Mouse (Mus musculus): ENCODE data around the gene Simc1. TPM values are rescaled to one million over a fixed set of nuclear protein-coding genes. Genes with fewer than 3 reads are reported as not detected.

Gene Simc1
- total RNA-seq, 2 experiments from 2014 or later = 13.0 to 17.8 TPM

DNA sequence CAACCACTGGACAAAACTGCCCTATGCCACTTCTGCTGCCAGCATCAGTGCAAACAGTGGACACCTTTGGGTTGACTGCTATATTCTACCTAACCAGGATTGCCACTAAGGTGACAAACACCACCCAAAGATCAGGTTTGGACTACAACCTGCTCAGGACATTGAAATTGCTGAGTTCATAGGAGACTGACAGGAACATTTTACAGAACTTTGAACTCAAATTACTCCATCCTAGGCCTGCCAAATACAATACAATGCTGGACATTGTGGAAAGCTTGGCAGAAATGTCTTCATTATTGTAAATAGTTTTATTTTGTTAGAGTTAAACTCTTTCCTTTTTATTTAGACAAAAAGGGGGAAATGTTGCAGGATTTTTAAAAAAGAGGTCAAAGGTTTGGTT lies 17.6 kb downstream of the Simc1 start:
- intact Hi-C loops (cut with DNase I) = no loop called here
- DNase-seq (ENCODE audit: low spot score in 2 of 2) = no peak

- intact Hi-C loops (cut with DNase I) = no loop called here
- DNase-seq (ENCODE audit: low spot score in 2 of 2) = no peak
Measured at GRCm38 (mm10) chr13:54527140-54527539, 23.6 kb downstream of the Simc1 start.

GRCm38 (mm10) chr13:54532134-54532533 lies 28.6 kb downstream of the Simc1 start:
- intact Hi-C loops (cut with DNase I) = no loop called here
- no peak for DNase-seq (ENCODE audit: low spot score in 2 of 2)

DNA sequence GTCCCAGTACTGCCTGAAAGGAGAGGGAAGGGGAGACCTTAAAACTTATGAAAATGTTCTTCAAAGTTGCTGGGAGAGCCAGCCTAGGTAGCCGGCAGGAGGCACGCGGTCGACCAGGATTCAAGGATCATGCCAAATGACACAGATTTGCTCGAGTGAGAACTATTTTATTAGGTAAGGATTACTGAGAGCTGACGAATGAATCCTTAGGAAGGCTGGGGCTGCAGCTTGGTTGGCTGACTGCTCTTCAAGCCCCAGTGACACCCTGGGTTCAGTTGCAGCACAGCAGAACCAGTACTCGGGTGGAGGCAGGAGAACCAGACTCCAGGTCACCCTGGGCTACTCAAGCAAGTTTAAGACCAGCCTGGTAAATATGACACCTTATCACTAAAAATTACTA lies 44.5 kb downstream of the Simc1 start:
- intact Hi-C loops (cut with DNase I) = no loop called here
- DNase-seq (ENCODE audit: low spot score in 2 of 2) = no peak

DNA sequence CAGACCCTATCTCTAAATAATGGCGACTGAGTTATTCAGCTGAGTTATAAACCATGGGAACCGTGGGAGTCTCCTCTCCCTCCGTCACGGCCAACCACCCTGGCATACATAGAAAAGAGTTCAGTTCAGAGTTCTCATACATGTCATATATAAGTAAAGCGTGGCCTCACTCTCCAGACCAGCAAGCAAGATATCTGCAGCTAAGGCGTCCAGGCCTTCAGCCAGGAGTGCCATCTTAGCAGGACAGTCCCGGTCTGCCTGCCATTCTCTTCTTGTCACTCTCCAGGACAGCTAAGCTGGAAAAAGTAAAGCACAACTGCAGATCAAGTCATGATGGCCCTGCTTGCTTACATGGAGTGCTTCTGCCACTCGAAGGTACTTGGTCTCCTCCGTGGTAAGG lies 52.6 kb downstream of the Simc1 start:
- intact Hi-C loops (cut with DNase I) = no loop called here

GRCm38 (mm10) chr13:54556796-54557195 lies 53.2 kb downstream of the Simc1 start:
- DNase-seq (ENCODE audit: low spot score in 2 of 2) = peak in 1 of 2 experiments; percentile 31
- intact Hi-C loops (cut with DNase I) = no loop called here

More for the DNA sequence above, 52.6 kb downstream of the Simc1 start:
- DNase-seq (ENCODE audit: low spot score in 2 of 2) = no peak

DNA sequence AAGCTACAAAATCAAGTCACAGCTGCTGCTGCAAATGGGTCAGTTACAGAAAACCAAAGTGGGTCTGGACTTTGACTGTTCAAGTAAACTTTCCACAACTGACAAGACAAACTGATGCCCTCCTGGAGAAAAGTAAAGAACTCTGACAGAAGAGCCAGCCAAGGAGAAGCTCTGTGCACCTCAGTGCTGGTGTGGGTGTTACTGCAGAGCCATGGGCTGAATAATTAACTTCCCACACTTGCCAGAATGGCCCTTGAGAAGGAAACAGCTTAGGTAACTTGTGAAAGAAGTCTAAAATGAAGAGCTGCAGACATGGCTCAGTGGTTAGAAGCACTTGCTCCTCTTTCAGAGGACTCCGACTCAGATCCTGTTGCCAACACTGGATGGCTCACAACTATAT lies 54.1 kb downstream of the Simc1 start:
- intact Hi-C loops (cut with DNase I) = no loop called here
- DNase-seq (ENCODE audit: low spot score in 2 of 2) = no peak

GRCm38 (mm10) chr13:54559656-54560055 lies 56.1 kb downstream of the Simc1 start:
- no peak for DNase-seq (ENCODE audit: low spot score in 2 of 2)
- intact Hi-C loops (cut with DNase I) = loop anchor here (10.0 kb wide), 1 partner anchor 95 kb away; the partner anchor contains the start of gene Thoc3

DNA sequence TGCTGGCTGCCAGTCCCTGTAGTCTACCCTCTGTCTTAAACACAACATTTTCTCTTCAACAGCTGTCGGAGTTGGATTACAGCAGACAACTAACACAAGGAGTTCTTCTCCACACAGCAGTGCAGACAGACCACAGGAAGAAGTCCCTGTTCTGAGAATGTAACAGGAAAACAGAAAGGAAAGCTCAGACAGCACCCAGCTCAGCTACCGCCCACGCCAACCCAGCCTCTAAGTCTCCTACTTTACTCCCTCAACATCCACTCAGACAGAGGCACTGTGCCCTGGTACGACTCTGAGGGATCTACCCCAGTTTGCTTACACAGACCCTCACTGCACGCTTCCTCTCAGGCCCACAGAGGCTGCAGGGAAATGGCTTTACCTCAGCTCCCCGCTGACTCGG lies 57.0 kb downstream of the Simc1 start:
- DNase-seq (ENCODE audit: low spot score in 2 of 2) = no peak
- intact Hi-C loops (cut with DNase I) = loop anchor here (10.0 kb wide), 1 partner anchor 96 kb away; the partner anchor contains the start of gene Thoc3

GRCm38 (mm10) chr13:54562562-54562961 lies 59.0 kb downstream of the Simc1 start:
- intact Hi-C loops (cut with DNase I) = loop anchor here (10.0 kb wide), 1 partner anchor 98 kb away; the partner anchor contains the start of gene Thoc3
- no peak for DNase-seq (ENCODE audit: low spot score in 2 of 2)

DNA sequence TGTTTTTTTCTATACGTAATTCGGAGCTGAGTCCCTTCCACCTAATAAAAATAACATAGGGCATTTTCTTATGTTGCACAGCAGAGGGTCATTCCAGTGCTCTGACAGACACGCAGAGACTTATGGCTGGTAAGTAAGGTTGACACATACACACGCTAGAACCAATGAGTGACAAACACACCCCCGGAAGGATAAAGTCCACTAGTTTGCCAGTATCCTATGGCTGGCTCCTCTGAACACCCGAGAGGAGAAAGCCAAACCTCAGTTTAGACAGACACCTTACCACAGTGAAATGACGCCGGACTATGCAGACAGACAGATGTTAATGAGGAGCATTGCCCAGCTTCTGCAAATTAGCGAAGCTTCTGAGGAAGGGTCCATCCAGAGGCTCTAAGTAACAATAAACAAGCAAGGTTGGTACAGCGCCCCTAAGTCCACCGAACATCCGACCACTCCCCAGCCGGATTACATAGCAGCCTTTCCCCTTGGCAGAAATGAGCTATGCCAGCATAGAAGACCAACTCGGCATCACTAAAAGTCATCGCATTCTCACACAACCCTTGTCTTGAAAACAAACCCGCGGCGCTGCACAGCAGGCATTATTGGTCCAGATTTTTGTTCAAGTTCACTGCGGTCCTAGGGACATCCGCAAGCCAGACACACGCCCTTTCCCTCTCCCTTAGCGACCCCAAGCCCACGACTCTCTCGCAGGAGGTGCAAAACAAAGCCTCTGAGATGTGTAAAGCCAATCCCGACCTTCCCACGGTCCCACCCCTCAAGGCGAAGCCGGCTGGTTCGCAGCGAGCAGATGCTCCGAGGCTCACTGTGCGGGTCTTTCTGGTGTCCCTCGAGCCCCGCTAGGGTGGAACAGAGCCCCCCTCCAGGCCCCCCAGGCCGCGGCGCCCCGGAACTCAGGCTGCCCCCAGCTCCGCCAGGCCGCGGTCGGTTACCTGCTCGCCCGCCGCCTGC lies 60.9 kb downstream of the Simc1 start:
- DNase-seq (ENCODE audit: low spot score in 2 of 2) = no peak
- intact Hi-C loops (cut with DNase I) = loop anchor here (10.0 kb wide), 1 partner anchor 100 kb away; the partner anchor contains the start of gene Thoc3

- intact Hi-C loops (cut with DNase I) = loop anchor here (10.0 kb wide), 1 partner anchor 100 kb away; the partner anchor contains the start of gene Thoc3
- peak; percentile 91 to 94 for DNase-seq (ENCODE audit: low spot score in 2 of 2)
Measured at GRCm38 (mm10) chr13:54565201-54565581, 61.6 kb downstream of the Simc1 start, which contains the start of gene 4833439L19Rik. Gene 4833439L19Rik, minus strand, starts transcription at chr13:54565435.

DNA sequence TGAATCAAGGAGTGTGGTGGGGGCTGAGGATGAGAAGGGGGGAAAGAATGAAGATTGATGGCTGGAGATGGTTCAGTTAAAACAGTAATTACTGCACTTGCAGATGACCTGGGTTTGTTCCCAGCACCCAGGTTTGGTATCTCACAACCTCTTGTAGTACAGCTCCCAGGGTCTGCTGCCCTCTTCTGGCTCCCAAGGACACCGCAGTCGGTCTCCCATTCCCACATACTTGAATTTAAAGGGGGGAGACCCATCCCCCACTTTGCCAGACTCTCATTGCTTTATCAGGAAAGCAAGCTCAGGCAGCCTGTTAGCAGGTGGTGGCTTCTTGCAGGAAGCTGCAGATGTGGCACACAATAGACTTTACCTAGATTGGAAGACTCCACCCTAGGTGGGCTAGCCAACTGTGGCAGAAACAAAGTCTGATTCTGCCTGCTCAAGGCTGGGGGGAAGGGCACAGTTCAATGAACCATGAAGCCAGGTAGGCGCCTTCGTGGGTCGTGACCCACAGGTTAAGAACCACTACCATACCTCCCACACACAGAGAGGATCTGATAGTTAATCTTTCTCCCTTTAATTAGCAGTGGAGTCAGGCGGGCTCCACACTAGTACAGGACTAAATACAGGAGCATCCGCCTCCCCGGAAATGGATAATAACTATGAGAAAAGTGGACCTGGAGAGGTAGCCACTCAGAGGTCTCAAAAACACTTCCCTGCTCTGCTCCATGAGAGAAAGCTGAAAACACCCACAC lies 62.2 kb downstream of the Simc1 start:
- intact Hi-C loops (cut with DNase I) = loop anchor here (10.0 kb wide), 1 partner anchor 101 kb away; the partner anchor contains the start of gene Thoc3
- DNase-seq (ENCODE audit: low spot score in 2 of 2) = peak in 1 of 2 experiments; percentile 33

DNA sequence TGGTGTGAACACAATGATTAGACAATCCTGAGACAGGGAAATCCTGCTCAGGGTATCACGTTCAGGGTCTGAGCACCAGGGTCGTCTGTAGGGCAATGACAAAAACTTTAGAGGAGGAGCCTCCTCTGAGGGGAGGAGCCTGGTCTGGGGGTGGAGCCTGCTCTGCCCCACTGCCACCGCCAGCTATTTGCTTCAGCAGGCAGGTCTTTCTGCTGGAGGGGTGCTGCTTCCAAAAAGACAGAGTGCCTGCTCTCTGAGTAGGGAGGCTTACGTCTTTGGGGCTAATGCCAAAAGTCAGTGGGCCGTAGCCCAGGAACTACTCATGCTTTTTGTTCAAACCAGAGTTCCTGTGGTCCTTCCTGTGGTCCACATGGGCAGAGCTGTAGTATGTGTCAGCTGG lies 64.8 kb downstream of the Simc1 start:
- intact Hi-C loops (cut with DNase I) = loop anchor here (10.0 kb wide), 1 partner anchor 104 kb away; the partner anchor contains the start of gene Thoc3

DNA sequence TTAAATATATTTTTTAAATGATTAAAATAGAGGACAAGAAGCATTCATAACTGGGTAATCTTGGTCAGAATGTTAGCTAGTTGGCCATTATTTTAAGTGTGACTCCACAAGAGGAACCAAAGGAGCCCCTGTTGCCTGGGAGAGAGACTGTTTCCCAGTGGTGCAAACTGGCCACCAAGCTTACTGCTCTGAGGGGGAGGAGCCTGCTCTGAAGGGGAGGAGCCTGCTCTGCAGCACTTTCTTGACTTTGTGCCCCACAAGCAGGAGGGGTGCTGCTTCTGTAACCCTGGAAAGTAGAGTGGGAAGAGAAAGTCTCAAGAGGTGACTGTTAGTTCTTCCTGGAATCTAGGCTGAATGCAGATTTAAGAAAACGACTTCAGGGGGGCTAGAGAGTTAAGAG lies 65.7 kb downstream of the Simc1 start:
- no peak for DNase-seq (ENCODE audit: low spot score in 2 of 2)
- intact Hi-C loops (cut with DNase I) = loop anchor here (10.0 kb wide), 1 partner anchor 104 kb away; the partner anchor contains the start of gene Thoc3

More for the DNA sequence above, 64.8 kb downstream of the Simc1 start:
- no peak for DNase-seq (ENCODE audit: low spot score in 2 of 2)

- no peak for DNase-seq (ENCODE audit: low spot score in 2 of 2)
- intact Hi-C loops (cut with DNase I) = no loop called here
Measured at GRCm38 (mm10) chr13:54570736-54571135, 67.2 kb downstream of the Simc1 start.

DNA sequence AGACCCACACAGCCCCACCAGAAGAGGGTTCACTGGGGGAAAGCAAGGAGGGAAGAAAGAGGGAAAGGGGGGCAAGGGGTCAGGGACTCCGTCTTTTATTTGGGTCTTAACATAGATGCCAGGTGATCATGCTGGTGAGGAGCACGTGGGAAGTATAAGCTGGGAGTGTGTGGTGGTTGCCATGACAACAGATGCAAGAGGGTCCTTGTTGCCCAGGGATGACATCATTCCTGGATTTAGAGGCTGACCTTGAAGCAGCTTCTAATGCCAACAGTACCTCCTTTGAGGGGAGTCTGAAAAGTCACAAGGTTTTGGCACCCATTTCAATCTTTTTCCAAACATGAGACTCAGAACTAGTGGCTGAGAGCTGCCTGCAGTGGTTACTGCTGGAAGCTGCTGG lies 68.1 kb downstream of the Simc1 start:
- intact Hi-C loops (cut with DNase I) = no loop called here
- no peak for DNase-seq (ENCODE audit: low spot score in 2 of 2)

DNA sequence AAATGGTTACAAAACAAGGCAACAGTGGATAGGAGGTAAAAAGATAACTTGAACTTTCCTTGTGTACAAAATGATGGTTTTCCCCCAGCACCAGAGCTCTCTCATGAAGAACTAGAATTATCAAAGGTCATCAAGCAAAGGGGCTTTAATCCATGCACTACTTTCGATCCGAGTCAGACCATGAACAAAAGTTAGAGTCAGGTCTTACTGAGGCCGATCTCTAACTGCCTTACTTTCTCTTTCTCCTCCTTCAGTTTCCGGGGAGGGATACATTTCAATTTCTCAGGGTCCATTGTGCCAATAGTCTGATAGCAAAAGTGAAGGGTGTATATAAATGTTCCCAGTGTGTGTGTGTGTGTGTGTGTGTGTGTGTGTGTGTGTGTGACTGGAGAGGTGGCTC lies 69.0 kb downstream of the Simc1 start:
- DNase-seq (ENCODE audit: low spot score in 2 of 2) = no peak
- intact Hi-C loops (cut with DNase I) = no loop called here

- intact Hi-C loops (cut with DNase I) = no loop called here
- peak; percentile 80 for DNase-seq (ENCODE audit: low spot score in 2 of 2)
Measured at GRCm38 (mm10) chr13:54574854-54575481, 71.4 kb downstream of the Simc1 start, which contains the start of gene Arl10. Gene Arl10, plus strand, starts transcription at chr13:54575015.

Measured in left cerebral cortex, postnatal 36 days (tissue).